Mouse (Mus musculus): ENCODE measurements at regions not wholly inside any gene's neighbourhood (a gene's known extent, or its start where the extent isn't known, plus 50 kb on each side); places are given as distances from the start of the nearest gene placed in this dataset.
A peak's percentile ranks its signal among the peaks of the same experiment; 100 is the strongest.

DNA sequence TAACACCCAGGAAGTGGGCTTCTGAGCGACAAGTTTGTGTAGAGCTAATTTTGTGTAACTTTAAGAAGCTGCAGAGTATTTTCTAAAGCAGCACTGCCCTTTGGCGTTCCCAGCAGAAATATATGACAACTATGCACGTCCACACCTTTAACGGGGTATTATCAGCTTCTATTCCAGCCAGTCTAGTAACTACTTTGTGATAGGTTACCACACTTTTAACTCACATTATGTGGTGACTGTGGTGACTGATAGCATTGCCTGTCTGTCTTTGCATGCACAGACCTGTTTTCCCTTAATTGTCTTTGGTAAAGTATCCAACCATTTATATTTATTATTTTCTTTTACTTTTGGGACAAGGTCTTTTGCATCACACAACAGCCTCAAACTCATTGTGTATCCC lies 179.1 kb downstream of the Gm10260 start:
- WGBS: 46% methylated on average over 4 of the region's 4 CpGs
- Histone ChIP-seq H3K27ac (ENCODE audit: poor library complexity, severe bottlenecking) (no peak overlapping the region), H3K4me1 (replicated peaks) (peaks cover 34% of the 10 kb centered on the region), H3K9me3 (replicated peaks) (no peaks in the 10 kb centered on the region), H3K9ac (no peak overlapping the region), H3K27me3 (replicated peaks) (no peaks in the 10 kb centered on the region), H3K36me3 (no peaks in the 10 kb centered on the region), H3K4me3 (no peak overlapping the region), H3K4me2 (no peak overlapping the region)
- ATAC-seq (ENCODE audit: insufficient number of reproducible peaks, low FRiP score): no peak

DNA sequence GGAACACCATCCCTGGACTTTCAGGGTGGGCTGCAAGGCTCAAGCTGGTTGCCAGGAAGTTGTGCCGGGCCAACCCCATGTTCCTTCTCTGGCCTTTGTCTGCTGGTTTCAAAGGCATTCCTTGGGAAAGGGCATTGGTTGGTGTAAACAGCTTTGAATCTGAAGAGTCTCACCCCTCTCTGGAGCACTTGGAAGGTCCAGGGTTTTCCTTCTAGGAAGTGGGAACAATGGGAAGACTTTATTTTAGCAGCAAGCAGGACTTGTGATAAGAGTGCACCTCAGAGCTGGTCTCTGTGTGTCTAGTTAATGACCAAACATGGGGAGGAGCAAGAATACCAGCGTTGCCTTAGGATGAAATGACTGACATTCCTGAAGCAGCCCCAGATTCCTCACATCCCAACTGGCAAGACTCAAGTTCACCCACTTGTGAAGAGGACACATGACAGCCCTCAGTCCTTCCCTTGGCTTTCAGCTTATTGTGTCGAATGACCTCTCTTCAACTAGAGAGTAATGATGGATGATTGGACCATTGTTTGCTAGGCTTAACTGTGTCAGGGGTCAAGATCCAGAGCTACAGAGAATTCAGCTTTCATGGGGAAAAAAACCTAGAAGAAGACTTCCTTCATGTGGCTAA lies 180.1 kb downstream of the Gm10260 start:
- H3K4me1 ChIP-seq (replicated peaks): peaks cover 34% of the 10 kb centered on the region
- H3K4me2 ChIP-seq: no peak overlapping the region
- WGBS: 16% methylated on average over 3 of the region's 3 CpGs
- H3K27me3 ChIP-seq (replicated peaks): no peaks in the 10 kb centered on the region
- no peak overlapping the region for H3K9ac ChIP-seq
- H3K36me3 ChIP-seq: no peaks in the 10 kb centered on the region
- no peak overlapping the region for H3K4me3 ChIP-seq
- no peaks in the 10 kb centered on the region for H3K9me3 ChIP-seq (replicated peaks)
- no peak for ATAC-seq (ENCODE audit: insufficient number of reproducible peaks, low FRiP score)
- H3K27ac ChIP-seq (ENCODE audit: poor library complexity, severe bottlenecking): peak overlapping the region; percentile 25; the same call in 1 of the 2 replicates

DNA sequence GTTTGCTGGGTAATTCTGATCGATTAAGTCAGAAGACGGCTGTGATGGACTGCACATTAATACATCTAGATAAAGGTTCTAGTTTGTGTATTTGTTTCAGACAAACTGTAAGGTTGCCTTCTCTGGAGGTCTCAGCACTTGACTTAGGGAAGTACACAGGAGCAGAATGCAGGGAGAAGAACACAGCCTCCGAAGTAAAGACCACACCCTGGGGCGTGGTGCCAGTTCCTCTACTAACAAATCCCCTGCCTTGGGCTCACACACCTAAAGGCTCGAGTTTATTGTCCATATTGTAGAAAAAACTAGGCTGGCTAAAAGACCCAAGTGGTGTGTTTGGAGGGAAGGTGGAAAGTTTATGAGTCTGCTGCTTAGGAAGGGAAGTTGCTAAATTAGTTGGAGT lies 181.8 kb downstream of the Gm10260 start:
- WGBS: 71% methylated on average over 5 of the region's 5 CpGs
- H3K4me1 ChIP-seq (replicated peaks): peaks cover 48% of the 10 kb centered on the region
- H3K9me3 ChIP-seq (replicated peaks): no peaks in the 10 kb centered on the region
- H3K9ac ChIP-seq: no peak overlapping the region
- no peaks in the 10 kb centered on the region for H3K27me3 ChIP-seq (replicated peaks)
- H3K27ac ChIP-seq (ENCODE audit: poor library complexity, severe bottlenecking): no peak overlapping the region
- no peaks in the 10 kb centered on the region for H3K36me3 ChIP-seq
- no peak overlapping the region for H3K4me2 ChIP-seq
- no peak overlapping the region for H3K4me3 ChIP-seq
- ATAC-seq (ENCODE audit: insufficient number of reproducible peaks, low FRiP score): no peak

DNA sequence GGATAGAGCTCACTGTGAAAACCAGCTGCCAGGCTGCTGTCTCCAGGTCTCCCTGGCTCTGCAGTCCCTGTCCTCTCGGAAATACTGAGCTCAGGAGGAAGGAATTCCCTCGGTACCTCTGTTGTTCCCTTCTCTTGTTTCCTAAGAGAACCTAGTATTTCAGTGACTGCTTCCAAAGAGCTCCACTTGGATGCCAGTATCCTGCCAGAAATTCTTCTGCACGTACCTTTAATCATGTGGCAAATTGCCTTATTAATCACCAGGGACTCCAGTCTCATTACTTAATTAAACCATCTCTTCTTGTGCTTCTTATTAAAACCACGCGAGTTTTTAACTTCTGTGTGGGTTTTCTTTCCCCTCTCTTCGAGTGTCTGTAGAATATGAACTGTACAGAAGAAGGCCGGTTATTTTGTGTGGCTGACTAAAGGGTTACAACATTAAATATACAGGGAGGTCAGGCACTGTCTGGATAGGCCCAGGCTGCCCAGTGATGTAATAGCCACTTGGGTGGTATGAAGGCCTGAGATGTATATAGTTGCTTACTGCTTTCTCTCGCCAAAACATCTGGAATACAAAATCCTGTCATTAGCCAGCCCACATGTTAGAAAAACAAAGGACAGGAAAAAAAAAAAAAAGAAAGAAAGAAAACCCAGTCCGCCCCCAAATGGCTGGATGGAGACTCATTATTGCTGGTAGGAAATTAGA lies 183.2 kb downstream of the Gm10260 start:
- H3K27me3 ChIP-seq (replicated peaks): no peaks in the 10 kb centered on the region
- H3K27ac ChIP-seq (ENCODE audit: poor library complexity, severe bottlenecking): no peak overlapping the region
- H3K4me3 ChIP-seq: no peak overlapping the region
- H3K4me2 ChIP-seq: no peak overlapping the region
- H3K9me3 ChIP-seq (replicated peaks): no peaks in the 10 kb centered on the region
- H3K9ac ChIP-seq: no peak overlapping the region
- H3K4me1 ChIP-seq (replicated peaks): peaks cover 56% of the 10 kb centered on the region
- ATAC-seq (ENCODE audit: insufficient number of reproducible peaks, low FRiP score): no peak
- H3K36me3 ChIP-seq: no peaks in the 10 kb centered on the region
- WGBS: 57% methylated on average over 9 of the region's 9 CpGs

DNA sequence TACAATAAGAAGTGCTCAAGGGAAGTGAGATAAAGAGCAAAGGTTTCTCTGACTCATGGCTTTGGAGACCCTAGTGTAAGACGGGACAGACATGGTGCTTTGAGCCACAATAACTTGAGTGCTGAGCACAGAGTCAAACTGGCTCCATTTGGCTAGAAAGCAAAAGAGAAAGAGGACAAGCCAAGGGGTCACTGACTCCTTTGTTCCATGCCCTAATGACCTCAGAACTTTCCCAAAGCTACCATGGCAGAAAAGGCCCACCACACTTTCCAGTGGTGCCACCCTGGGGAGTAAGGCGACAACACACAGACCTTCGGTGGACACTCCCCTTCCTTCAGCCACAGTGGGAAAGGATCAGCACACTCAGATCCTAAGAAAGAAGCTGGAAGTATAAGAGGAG lies 186.8 kb downstream of the Gm10260 start:
- no peak overlapping the region for H3K4me3 ChIP-seq
- H3K4me2 ChIP-seq: no peak overlapping the region
- no peaks in the 10 kb centered on the region for H3K36me3 ChIP-seq
- H3K9me3 ChIP-seq (replicated peaks): no peaks in the 10 kb centered on the region
- H3K9ac ChIP-seq: no peak overlapping the region
- ATAC-seq (ENCODE audit: insufficient number of reproducible peaks, low FRiP score): no peak
- H3K27ac ChIP-seq (ENCODE audit: poor library complexity, severe bottlenecking): no peak overlapping the region
- 58% methylated on average over 3 of the region's 3 CpGs for WGBS
- no peaks in the 10 kb centered on the region for H3K27me3 ChIP-seq (replicated peaks)
- peaks cover 34% of the 10 kb centered on the region for H3K4me1 ChIP-seq (replicated peaks)

DNA sequence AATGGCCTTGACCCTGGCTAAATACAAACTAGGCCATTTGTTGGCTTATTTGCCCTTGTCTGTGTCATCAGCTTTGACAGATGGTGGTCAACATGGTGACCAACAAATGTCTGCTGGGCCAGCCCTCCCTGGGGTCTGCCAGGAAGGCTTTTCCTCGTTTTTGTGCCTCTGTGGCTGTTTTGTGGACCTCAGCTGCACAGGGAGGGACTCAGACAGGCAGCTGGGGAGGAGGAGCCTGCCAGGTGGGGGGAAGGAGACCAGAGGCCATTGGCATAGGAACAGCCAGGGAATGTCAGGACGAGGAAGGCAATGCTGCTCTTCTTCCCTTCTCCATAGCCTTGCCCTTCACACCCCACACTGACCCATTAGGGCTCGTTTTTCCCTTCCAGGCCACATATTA lies 188.1 kb downstream of the Gm10260 start:
- no peak overlapping the region for H3K9ac ChIP-seq
- no peak for ATAC-seq (ENCODE audit: insufficient number of reproducible peaks, low FRiP score)
- H3K27me3 ChIP-seq (replicated peaks): no peaks in the 10 kb centered on the region
- H3K9me3 ChIP-seq (replicated peaks): no peaks in the 10 kb centered on the region
- no peaks in the 10 kb centered on the region for H3K36me3 ChIP-seq
- H3K4me2 ChIP-seq: no peak overlapping the region
- H3K4me3 ChIP-seq: no peak overlapping the region
- H3K4me1 ChIP-seq (replicated peaks): peaks cover 30% of the 10 kb centered on the region
- 65% methylated on average over 3 of the region's 3 CpGs for WGBS
- no peak overlapping the region for H3K27ac ChIP-seq (ENCODE audit: poor library complexity, severe bottlenecking)

DNA sequence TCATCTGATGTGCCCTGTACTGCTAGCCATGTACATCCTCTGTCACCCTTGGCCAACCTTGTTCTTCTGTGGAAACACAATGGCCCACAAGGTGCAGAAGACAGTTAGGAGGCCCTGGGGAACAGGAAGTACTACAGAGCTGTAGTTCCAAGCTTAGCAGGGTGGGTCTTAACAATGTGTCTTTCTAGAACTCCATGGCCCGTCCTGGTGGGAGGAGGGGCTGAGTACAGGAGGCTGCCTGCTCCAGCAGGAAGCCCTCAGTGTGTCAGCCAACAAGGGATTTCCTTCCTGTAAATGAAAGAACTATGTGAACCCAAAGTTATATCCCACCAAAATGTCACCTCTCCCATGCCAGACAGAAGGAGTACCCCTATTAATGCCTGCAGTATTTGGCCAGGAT lies 190.4 kb downstream of the Gm10260 start:
- Histone ChIP-seq H3K27me3 (replicated peaks) (no peaks in the 10 kb centered on the region), H3K27ac (ENCODE audit: poor library complexity, severe bottlenecking) (no peak overlapping the region), H3K4me1 (replicated peaks) (peaks cover 29% of the 10 kb centered on the region), H3K4me2 (no peak overlapping the region), H3K9ac (no peak overlapping the region), H3K36me3 (no peaks in the 10 kb centered on the region), H3K9me3 (replicated peaks) (no peaks in the 10 kb centered on the region), H3K4me3 (no peak overlapping the region)
- 0 out of 2 replicates have a peak, but pooled peaks have one; percentile 33 for ATAC-seq (ENCODE audit: insufficient number of reproducible peaks, low FRiP score)
- WGBS: 38% methylated on average over 1 of the region's 1 CpGs

DNA sequence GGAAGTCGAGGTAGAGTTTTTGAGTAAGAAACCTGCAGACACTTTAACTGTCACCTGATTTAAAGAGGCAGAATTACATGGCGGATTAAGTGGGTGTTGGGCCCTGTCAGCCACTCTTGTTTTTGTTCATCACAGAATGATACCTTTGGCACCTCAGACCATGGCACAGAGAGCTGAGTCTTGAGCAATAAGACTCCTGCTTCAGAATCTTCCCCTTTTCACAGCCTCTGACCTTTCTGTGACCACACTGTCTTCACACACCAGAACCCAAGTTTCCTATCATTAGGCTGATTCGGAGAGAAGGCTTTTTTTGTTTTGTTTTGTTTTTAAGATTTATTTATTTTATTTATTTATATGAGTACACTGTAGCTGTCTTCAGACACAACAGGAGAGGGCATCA lies 192.8 kb downstream of the Gm10260 start:
- WGBS: 79% methylated on average over 3 of the region's 3 CpGs
- Histone ChIP-seq H3K36me3 (no peaks in the 10 kb centered on the region), H3K9me3 (replicated peaks) (no peaks in the 10 kb centered on the region), H3K4me1 (replicated peaks) (peaks cover 9% of the 10 kb centered on the region; the same call in 1 of the 2 replicates), H3K9ac (no peak overlapping the region), H3K27ac (ENCODE audit: poor library complexity, severe bottlenecking) (no peak overlapping the region), H3K4me3 (no peak overlapping the region), H3K4me2 (no peak overlapping the region), H3K27me3 (replicated peaks) (no peaks in the 10 kb centered on the region)
- no peak for ATAC-seq (ENCODE audit: insufficient number of reproducible peaks, low FRiP score)

DNA sequence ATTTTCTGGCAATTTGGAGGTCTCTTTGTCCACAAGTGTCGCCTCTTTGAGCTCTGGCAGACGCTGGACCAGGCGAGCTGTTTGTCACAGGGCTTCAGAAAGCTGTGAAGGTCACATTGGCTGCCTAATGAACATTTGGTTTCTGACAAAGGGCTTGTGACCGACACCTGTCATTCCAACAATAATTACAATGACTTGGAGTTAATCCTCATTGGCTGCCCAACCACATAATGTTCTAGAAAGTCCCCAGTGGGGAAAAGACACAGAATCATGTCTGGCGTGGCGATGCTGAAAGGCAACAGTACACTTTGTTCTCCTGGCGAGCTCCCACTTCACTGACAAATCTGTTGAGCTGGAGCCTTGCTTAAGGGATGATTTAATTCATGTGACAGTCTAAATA lies 194.4 kb downstream of the Gm10260 start:
- 47% methylated on average over 7 of the region's 7 CpGs for whole genome bisulfite sequencing
- Histone ChIP-seq H3K4me1 (replicated peaks) (0 out of 2 replicates have a peak, but pooled peaks cover 9% of the 10 kb centered on the region), H3K27me3 (replicated peaks) (no peaks in the 10 kb centered on the region), H3K9ac (no peak overlapping the region), H3K4me3 (no peak overlapping the region), H3K36me3 (no peaks in the 10 kb centered on the region), H3K4me2 (no peak overlapping the region), H3K9me3 (replicated peaks) (no peaks in the 10 kb centered on the region), H3K27ac (ENCODE audit: poor library complexity, severe bottlenecking) (no peak overlapping the region)
- ATAC-seq (ENCODE audit: insufficient number of reproducible peaks, low FRiP score): no peak

DNA sequence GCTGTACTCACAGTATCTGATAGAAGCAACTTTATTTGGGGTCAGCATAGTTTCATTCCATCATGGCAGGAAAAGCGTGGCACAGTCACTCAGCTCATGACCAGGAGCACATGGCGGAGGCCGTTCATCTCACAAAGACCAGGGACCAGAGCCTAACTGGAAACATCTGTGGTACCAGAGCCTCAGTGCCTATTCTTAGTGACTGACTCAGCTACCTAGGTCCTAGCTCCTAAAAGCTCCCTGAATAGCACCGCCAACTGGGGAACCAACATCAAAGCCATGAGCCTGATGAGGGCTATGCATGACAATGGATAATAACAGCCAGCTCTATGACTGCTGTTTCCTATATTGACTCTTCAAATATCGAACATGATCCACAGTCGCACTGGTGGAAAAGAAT lies 198.2 kb downstream of the Gm10260 start:
- 79% methylated on average over 6 of the region's 6 CpGs for WGBS
- no peaks in the 10 kb centered on the region; the same call in 1 of the 2 replicates for H3K9me3 ChIP-seq (replicated peaks)
- no peak overlapping the region for H3K4me3 ChIP-seq
- H3K4me2 ChIP-seq: no peak overlapping the region
- no peaks in the 10 kb centered on the region for H3K27me3 ChIP-seq (replicated peaks)
- H3K4me1 ChIP-seq (replicated peaks): 0 out of 2 replicates have a peak, but pooled peaks cover 6% of the 10 kb centered on the region
- H3K36me3 ChIP-seq: no peaks in the 10 kb centered on the region
- no peak overlapping the region for H3K27ac ChIP-seq (ENCODE audit: poor library complexity, severe bottlenecking)
- ATAC-seq (ENCODE audit: insufficient number of reproducible peaks, low FRiP score): no peak
- no peak overlapping the region for H3K9ac ChIP-seq

DNA sequence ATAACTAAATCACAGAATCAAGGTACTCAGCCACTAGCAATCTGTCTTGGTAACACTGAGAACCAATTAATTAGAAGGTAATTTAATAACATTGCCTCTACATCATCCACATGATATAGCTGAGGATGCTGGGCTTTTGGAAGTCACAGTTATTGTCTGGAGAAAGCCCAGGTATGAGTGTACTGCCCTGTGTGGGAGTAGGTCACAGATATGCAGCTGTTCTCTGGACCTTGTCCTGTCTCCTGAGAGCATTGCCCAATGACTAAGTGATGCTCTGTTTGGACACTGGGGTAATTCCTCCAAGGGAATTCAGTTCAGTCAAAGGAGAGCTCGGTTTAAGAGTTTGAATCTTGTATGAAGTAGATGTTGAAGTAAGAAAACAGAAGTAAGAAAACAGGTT lies 199.6 kb downstream of the Gm10260 start:
- H3K27ac ChIP-seq (ENCODE audit: poor library complexity, severe bottlenecking): no peak overlapping the region
- H3K4me1 ChIP-seq (replicated peaks): 0 out of 2 replicates have a peak, but pooled peaks cover 1% of the 10 kb centered on the region
- WGBS: 58% methylated on average over 1 of the region's 1 CpGs
- H3K4me2 ChIP-seq: no peak overlapping the region
- no peak overlapping the region for H3K4me3 ChIP-seq
- H3K9me3 ChIP-seq (replicated peaks): no peaks in the 10 kb centered on the region; the same call in 1 of the 2 replicates
- H3K36me3 ChIP-seq: no peaks in the 10 kb centered on the region
- H3K27me3 ChIP-seq (replicated peaks): no peaks in the 10 kb centered on the region
- ATAC-seq (ENCODE audit: insufficient number of reproducible peaks, low FRiP score): no peak
- no peak overlapping the region for H3K9ac ChIP-seq
